Mouse (Mus musculus): ENCODE measurements at regions not wholly inside any gene's neighbourhood (a gene's known extent, or its start where the extent isn't known, plus 50 kb on each side); places are given as distances from the start of the nearest gene placed in this dataset.
"Not testable (repeated sequence)": the region's sequence is repeated elsewhere in the genome, so short reads cannot be mapped to it uniquely, and the experiment has no call there.

GRCm38 (mm10) chr5:89354936-89355335 lies 102.8 kb downstream of the Gc start:
- not testable (repeated sequence) for H3K4me1 ChIP-seq; ATAC-seq (ENCODE audit: borderline replicate concordance, extremely low read depth, low FRiP score, low TSS enrichment); H3K4me2 ChIP-seq; H3K27me3 ChIP-seq; H3K27ac ChIP-seq; H3K9me3 ChIP-seq; H3K4me3 ChIP-seq; H3K36me3 ChIP-seq; H3K9ac ChIP-seq
- 80% methylated on average over 1 of the region's 1 CpGs for WGBS

- ATAC-seq (ENCODE audit: borderline replicate concordance, extremely low read depth, low FRiP score, low TSS enrichment), result no peak
- Histone ChIP-seq H3K9me3 (no peaks in the 10 kb centered on the region), H3K4me1 (no peaks in the 10 kb centered on the region), H3K27me3 (no peaks in the 10 kb centered on the region), H3K36me3 (no peaks in the 10 kb centered on the region), H3K4me3 (no peak overlapping the region), H3K4me2 (no peak overlapping the region), H3K9ac (no peak overlapping the region), H3K27ac (no peak overlapping the region)
- WGBS, result 56% methylated on average over 2 of the region's 2 CpGs
Observed at GRCm38 (mm10) chr5:89347771-89348170, 109.9 kb downstream of the Gc start.

DNA sequence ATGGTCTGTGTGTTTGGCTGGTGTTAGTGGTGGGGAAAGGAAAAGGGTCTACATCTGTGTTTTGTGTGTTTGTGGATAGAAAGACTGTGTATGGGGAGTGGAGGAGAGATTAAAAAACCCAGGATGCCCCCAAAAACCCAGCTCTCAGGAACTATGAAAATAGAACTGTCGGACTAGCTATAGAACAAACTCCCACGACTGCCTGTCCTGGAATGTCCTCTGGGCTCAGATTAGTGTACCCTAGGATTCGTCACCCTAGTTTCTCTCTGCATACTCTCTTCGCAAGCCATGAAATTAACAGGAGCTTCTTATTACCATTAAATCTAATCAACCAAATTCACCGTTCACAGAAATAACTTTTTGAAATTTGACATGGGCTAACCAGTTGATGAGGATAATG lies 117.2 kb downstream of the Gc start:
- Histone ChIP-seq H3K4me3 (no peak overlapping the region), H3K27me3 (no peaks in the 10 kb centered on the region), H3K9me3 (no peaks in the 10 kb centered on the region), H3K4me2 (no peak overlapping the region), H3K27ac (no peak overlapping the region), H3K9ac (no peak overlapping the region), H3K4me1 (no peaks in the 10 kb centered on the region), H3K36me3 (no peaks in the 10 kb centered on the region)
- no peak for ATAC-seq (ENCODE audit: borderline replicate concordance, extremely low read depth, low FRiP score, low TSS enrichment)
- WGBS, result 88% methylated on average over 5 of the region's 5 CpGs

DNA sequence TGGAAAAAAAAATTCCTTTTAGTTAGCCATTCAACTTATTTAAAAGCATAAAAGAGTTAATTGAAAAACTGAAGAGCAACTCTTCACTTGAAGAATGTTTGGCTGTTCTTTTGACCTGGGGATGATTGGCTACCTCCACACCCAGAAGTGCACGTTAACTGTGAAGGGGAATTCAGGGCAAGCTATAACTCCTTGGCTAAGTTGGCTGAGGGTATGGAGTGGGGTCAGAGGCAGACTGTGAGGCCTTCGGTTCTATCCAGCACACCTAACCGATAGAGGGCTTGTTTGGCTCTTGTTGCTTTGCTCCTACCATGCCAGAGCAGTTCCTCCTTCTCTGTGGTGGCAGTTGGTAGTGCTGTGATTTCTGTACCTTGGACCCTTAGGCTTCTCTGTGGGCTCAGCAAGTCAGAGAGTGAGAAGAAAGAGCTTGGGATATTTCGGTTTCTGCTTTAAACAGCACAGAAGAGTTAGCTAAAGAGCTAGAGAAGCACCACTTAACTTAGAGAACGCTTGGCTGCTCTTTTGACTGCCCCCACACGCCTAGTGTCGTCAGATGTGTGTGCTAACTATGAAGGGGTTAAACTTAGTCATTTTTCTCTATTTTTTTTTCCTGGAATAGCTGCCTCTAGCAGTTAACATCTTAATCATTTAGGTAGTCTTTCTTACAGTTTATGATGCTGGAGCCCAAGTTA lies 119.6 kb downstream of the Gc start:
- peak; percentile 72; the same call in 1 of the 2 replicates for ATAC-seq (ENCODE audit: borderline replicate concordance, extremely low read depth, low FRiP score, low TSS enrichment)
- Histone ChIP-seq H3K36me3 (no peaks in the 10 kb centered on the region), H3K4me1 (no peaks in the 10 kb centered on the region), H3K4me2 (no peak overlapping the region), H3K9ac (no peak overlapping the region), H3K9me3 (no peaks in the 10 kb centered on the region), H3K27ac (peak overlapping the region; percentile 84), H3K4me3 (no peak overlapping the region), H3K27me3 (no peaks in the 10 kb centered on the region)
- 45% methylated on average over 7 of the region's 7 CpGs for WGBS
